Mouse (Mus musculus): Measurements from ENCODE around the gene 1700113H08Rik.

1700113H08Rik gene

GRCm38 (mm10) chr10:87057500-87058250, at the start of gene 1700113H08Rik:
1700113H08Rik (plus strand) TSS chr10:87058045.
- peak; percentile 23 for DNase-seq

- DNase-seq, result no peak
Observed at GRCm38 (mm10) chr10:87008215-87008499, 49.7 kb upstream of the 1700113H08Rik start.

GRCm38 (mm10) chr10:87012087-87012486, 45.8 kb upstream of the 1700113H08Rik start:
- DNase-seq, result no peak

- no peak for DNase-seq
Observed at GRCm38 (mm10) chr10:87014391-87014965, 43.4 kb upstream of the 1700113H08Rik start.

- DNase-seq, result no peak
Observed at GRCm38 (mm10) chr10:87015403-87015802, 42.4 kb upstream of the 1700113H08Rik start.

GRCm38 (mm10) chr10:87016151-87016692, 41.6 kb upstream of the 1700113H08Rik start:
- peak; percentile 16 for DNase-seq

- no peak for DNase-seq
Observed at GRCm38 (mm10) chr10:87018876-87019275, 39.0 kb upstream of the 1700113H08Rik start.

- peak; percentile 50 for DNase-seq
Observed at GRCm38 (mm10) chr10:87020711-87021110, 37.1 kb upstream of the 1700113H08Rik start.

GRCm38 (mm10) chr10:87024884-87025283, 33.0 kb upstream of the 1700113H08Rik start:
- peak; percentile 86 for DNase-seq

- DNase-seq, result no peak
Observed at GRCm38 (mm10) chr10:87032768-87033167, 25.1 kb upstream of the 1700113H08Rik start.

GRCm38 (mm10) chr10:87035866-87036265, 22.0 kb upstream of the 1700113H08Rik start:
- DNase-seq, result no peak

GRCm38 (mm10) chr10:87036271-87036703, 21.6 kb upstream of the 1700113H08Rik start:
- DNase-seq, result no peak

GRCm38 (mm10) chr10:87037062-87037461, 20.8 kb upstream of the 1700113H08Rik start:
- no peak for DNase-seq

- DNase-seq, result no peak
Observed at GRCm38 (mm10) chr10:87039340-87039739, 18.5 kb upstream of the 1700113H08Rik start.

- no peak for DNase-seq
Observed at GRCm38 (mm10) chr10:87039800-87040199, 18.0 kb upstream of the 1700113H08Rik start.

- no peak for DNase-seq
Observed at GRCm38 (mm10) chr10:87041265-87041664, 16.6 kb upstream of the 1700113H08Rik start.

- DNase-seq, result no peak
Observed at GRCm38 (mm10) chr10:87045273-87045672, 12.6 kb upstream of the 1700113H08Rik start.

GRCm38 (mm10) chr10:87046469-87046868, 11.4 kb upstream of the 1700113H08Rik start:
- no peak for DNase-seq

GRCm38 (mm10) chr10:87046931-87047468, 10.8 kb upstream of the 1700113H08Rik start:
- no peak for DNase-seq

- DNase-seq, result no peak
Observed at GRCm38 (mm10) chr10:87049179-87049578, 8.7 kb upstream of the 1700113H08Rik start.

GRCm38 (mm10) chr10:87051714-87052113, 6.1 kb upstream of the 1700113H08Rik start:
- DNase-seq, result no peak

GRCm38 (mm10) chr10:87058251-87058925, 543 bp downstream of the 1700113H08Rik start:
- peak; percentile 7 for DNase-seq

GRCm38 (mm10) chr10:87058926-87059325, 1.1 kb downstream of the 1700113H08Rik start:
- no peak for DNase-seq

All from lung, postnatal 14 days (tissue).